Mouse (Mus musculus): ENCODE results near the gene Rbak. TPM values are rescaled to one million over a fixed set of nuclear protein-coding genes. Genes with fewer than 3 reads are reported as not detected.
A peak's percentile ranks its signal among the peaks of the same experiment; 100 is the strongest.
"Not testable (repeated sequence)": the region's sequence is repeated elsewhere in the genome, so short reads cannot be mapped to it uniquely, and the experiment has no call there.

Gene Rbak
- polyA plus RNA-seq, 1 experiment from 2014 or later = 1.5 TPM

DNA sequence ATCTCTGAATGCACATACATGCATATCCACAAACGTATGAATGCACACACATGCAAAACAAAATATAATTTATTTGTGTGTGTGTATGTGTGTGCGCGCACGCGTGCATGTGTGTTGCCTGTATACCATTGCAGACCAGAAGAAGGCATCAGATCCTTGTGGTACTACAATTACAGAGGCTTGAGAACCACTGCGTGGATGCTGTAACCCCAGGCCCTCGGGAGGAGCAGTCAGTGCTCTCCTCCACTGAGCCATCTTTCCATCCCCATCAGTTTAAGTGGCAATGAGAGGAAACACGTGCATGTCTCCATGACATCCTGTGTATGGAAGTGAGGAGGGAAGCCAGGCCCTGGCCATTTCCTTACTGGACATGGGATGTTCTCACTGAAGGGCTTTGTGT, 12.2 kb upstream of the Rbak start:
- no peak overlapping the region for H3K4me2 ChIP-seq (ENCODE audit: low read depth, low read length)
- WGBS (ENCODE audit: insufficient replicate concordance) = 68% methylated on average over 8 of the region's 8 CpGs
- ATAC-seq (ENCODE audit: low read depth) = no peak
- no peaks in the 10 kb centered on the region for H3K4me1 ChIP-seq (ENCODE audit: control insufficient read depth, low read depth, low read length)
- H3K36me3 ChIP-seq (ENCODE audit: control insufficient read depth, insufficient read depth) = no peaks in the 10 kb centered on the region
- no peaks in the 10 kb centered on the region for H3K27me3 ChIP-seq (ENCODE audit: control insufficient read depth, insufficient read depth, low read depth, low read length)
- H3K9me3 ChIP-seq (replicated peaks; ENCODE audit: control insufficient read depth, low read length) = no peaks in the 10 kb centered on the region
- H3K9ac ChIP-seq (ENCODE audit: low read depth, low read length) = no peak overlapping the region
- H3K4me3 ChIP-seq (ENCODE audit: low read depth, low read length) = no peak overlapping the region
- H3K27ac ChIP-seq (ENCODE audit: low read length) = no peak overlapping the region

GRCm38 (mm10) chr5:143188014-143188413, 7.4 kb upstream of the Rbak start:
- H3K27ac ChIP-seq (ENCODE audit: low read length); H3K9me3 ChIP-seq (replicated peaks; ENCODE audit: control insufficient read depth, low read length); H3K9ac ChIP-seq (ENCODE audit: low read depth, low read length); H3K27me3 ChIP-seq (ENCODE audit: control insufficient read depth, insufficient read depth, low read depth, low read length); ATAC-seq (ENCODE audit: low read depth); H3K36me3 ChIP-seq (ENCODE audit: control insufficient read depth, insufficient read depth); H3K4me2 ChIP-seq (ENCODE audit: low read depth, low read length); H3K4me1 ChIP-seq (ENCODE audit: control insufficient read depth, low read depth, low read length); H3K4me3 ChIP-seq (ENCODE audit: low read depth, low read length): not testable (repeated sequence)
- no CpG with 5 or more reads among the region's 1 CpGs for WGBS (ENCODE audit: insufficient replicate concordance)

DNA sequence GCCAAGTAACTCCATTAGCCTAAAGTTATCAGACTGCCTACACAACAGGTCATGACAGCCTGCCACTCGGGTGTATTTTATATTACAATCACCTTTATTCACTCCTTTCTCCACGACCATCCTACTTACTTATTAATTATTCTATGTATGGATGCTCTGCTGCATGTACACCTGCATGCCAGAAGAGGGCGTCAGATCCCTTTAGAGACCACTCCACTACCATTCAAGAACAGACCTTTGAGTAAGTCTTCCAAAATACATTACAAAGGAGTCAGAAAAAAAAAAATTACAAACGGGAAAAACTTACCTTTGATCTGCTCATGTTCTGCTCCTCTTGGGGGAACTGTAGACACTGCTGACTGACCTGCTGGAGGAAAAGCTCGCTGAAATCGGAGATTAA, 1.4 kb downstream of the Rbak start:
- Histone ChIP-seq H3K9me3 (replicated peaks; ENCODE audit: control insufficient read depth, low read length) (no peaks in the 10 kb centered on the region), H3K27ac (ENCODE audit: low read length) (no peak overlapping the region), H3K36me3 (ENCODE audit: control insufficient read depth, insufficient read depth) (peaks cover 33% of the 10 kb centered on the region), H3K4me2 (ENCODE audit: low read depth, low read length) (no peak overlapping the region), H3K4me1 (ENCODE audit: control insufficient read depth, low read depth, low read length) (peaks cover 6% of the 10 kb centered on the region), H3K27me3 (ENCODE audit: control insufficient read depth, insufficient read depth, low read depth, low read length) (no peaks in the 10 kb centered on the region), H3K4me3 (ENCODE audit: low read depth, low read length) (no peak overlapping the region), H3K9ac (ENCODE audit: low read depth, low read length) (no peak overlapping the region)
- WGBS (ENCODE audit: insufficient replicate concordance) = 31% methylated on average over 6 of the region's 6 CpGs
- ATAC-seq (ENCODE audit: low read depth) = no peak

DNA sequence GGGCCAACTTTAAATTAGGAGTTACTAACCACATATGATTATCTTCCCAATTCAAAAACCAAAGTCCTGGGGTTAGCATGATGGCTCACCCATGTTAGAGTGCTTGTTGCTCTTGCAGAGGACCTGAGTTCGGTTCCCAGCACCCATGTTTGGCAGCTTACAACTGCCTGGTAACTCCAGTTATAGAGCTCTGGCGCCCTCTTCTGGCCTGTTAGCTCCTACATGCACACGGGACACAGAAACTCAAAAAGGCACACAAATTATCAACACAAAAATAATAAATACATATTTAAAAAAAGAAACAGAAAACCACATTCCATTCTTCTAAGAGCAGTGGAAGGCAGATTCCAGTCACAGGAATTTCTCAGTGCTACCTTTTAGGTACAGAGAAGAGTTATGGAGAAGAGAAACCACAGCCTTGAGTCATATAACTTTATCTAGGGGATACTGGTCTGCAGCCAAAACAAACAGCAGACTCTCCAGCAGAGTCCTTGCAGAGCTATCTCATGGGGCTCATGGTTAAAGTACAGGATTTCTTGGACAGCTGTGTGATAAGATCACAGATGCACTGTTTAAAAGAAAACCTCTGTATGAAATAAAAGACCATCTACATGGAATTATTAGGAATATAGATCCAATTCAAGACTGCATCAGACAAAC, 2.9 kb downstream of the Rbak start:
- WGBS (ENCODE audit: insufficient replicate concordance) = 71% methylated on average over 3 of the region's 3 CpGs
- peaks cover 6% of the 10 kb centered on the region for H3K4me1 ChIP-seq (ENCODE audit: control insufficient read depth, low read depth, low read length)

DNA sequence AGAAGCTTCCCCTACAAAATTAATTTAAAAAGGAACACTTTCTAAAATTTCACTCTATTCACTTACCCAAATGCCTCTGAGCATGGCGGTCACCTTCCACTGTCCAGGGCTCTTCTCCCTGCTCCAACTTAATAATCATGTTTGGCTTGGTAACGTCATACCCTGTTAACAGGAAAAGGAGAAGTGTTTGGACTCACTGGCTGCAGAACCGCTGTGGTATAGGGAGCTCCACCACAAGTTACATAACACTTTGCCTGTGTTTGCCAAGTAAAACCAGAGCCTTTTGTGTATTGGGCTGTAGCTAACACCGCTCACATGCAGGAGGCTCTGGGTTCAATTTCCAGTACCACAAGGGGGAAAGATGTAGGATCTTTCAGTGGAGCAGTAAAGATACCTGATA, 4.6 kb downstream of the Rbak start:
- peaks cover 56% of the 10 kb centered on the region for H3K36me3 ChIP-seq (ENCODE audit: control insufficient read depth, insufficient read depth)
- no peak overlapping the region for H3K9ac ChIP-seq (ENCODE audit: low read depth, low read length)
- H3K27me3 ChIP-seq (ENCODE audit: control insufficient read depth, insufficient read depth, low read depth, low read length) = no peaks in the 10 kb centered on the region
- H3K4me2 ChIP-seq (ENCODE audit: low read depth, low read length) = no peak overlapping the region
- WGBS (ENCODE audit: insufficient replicate concordance) = 67% methylated on average over 4 of the region's 4 CpGs
- no peak for ATAC-seq (ENCODE audit: low read depth)
- H3K4me1 ChIP-seq (ENCODE audit: control insufficient read depth, low read depth, low read length) = peaks cover 6% of the 10 kb centered on the region
- H3K27ac ChIP-seq (ENCODE audit: low read length) = no peak overlapping the region
- no peaks in the 10 kb centered on the region; the same call in none of the 2 replicates for H3K9me3 ChIP-seq (replicated peaks; ENCODE audit: control insufficient read depth, low read length)
- H3K4me3 ChIP-seq (ENCODE audit: low read depth, low read length) = no peak overlapping the region

More for the DNA sequence above, 2.9 kb downstream of the Rbak start:
- Histone ChIP-seq H3K27ac (ENCODE audit: low read length) (no peak overlapping the region), H3K36me3 (ENCODE audit: control insufficient read depth, insufficient read depth) (peaks cover 47% of the 10 kb centered on the region), H3K9ac (ENCODE audit: low read depth, low read length) (no peak overlapping the region), H3K4me3 (ENCODE audit: low read depth, low read length) (no peak overlapping the region), H3K9me3 (replicated peaks; ENCODE audit: control insufficient read depth, low read length) (no peaks in the 10 kb centered on the region; the same call in 1 of the 2 replicates), H3K27me3 (ENCODE audit: control insufficient read depth, insufficient read depth, low read depth, low read length) (no peaks in the 10 kb centered on the region), H3K4me2 (ENCODE audit: low read depth, low read length) (no peak overlapping the region)
- no peak for ATAC-seq (ENCODE audit: low read depth)

DNA sequence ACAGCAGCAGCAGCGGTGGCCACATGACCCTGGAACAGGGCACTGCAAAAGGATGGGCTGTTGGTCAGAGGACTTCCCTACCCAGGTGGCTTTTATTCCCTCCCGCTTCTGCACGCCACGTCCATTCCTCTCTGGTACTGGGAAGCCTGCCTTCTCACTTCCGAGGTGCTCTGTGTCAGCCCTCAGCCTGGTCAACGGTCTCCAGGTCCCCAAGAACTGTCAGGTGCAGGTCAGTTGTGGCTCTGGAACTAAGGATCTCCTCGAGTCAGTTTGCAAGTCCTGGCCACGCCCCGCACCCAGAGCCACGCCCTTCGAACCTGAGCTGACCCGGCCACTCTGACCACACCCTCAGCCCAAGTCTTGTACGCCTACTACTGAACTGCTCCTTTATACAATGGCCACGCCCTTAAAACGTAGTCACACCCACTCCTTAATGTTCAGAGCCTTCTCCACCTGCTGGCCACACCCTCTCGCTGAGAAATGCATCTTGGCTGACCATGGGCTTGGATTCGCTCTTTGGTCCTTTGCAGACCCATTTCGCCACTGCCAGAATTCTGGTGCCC, 15.0 kb downstream of the Rbak start:
- ATAC-seq (ENCODE audit: low read depth) = 0 out of 2 replicates have a peak, but pooled peaks have one; percentile 9
- H3K36me3 ChIP-seq (ENCODE audit: control insufficient read depth, insufficient read depth) = no peaks in the 10 kb centered on the region
- H3K9me3 ChIP-seq (replicated peaks; ENCODE audit: control insufficient read depth, low read length) = no peaks in the 10 kb centered on the region
- H3K4me2 ChIP-seq (ENCODE audit: low read depth, low read length) = no peak overlapping the region; the same call in 1 of the 2 replicates
- H3K27me3 ChIP-seq (ENCODE audit: control insufficient read depth, insufficient read depth, low read depth, low read length) = no peaks in the 10 kb centered on the region
- H3K4me1 ChIP-seq (ENCODE audit: control insufficient read depth, low read depth, low read length) = peaks cover 4% of the 10 kb centered on the region; the same call in 1 of the 2 replicates
- H3K9ac ChIP-seq (ENCODE audit: low read depth, low read length) = no peak overlapping the region
- 13% methylated on average over 18 of the region's 18 CpGs for WGBS (ENCODE audit: insufficient replicate concordance)
- H3K4me3 ChIP-seq (ENCODE audit: low read depth, low read length) = no peak overlapping the region
- H3K27ac ChIP-seq (ENCODE audit: low read length) = no peak overlapping the region

GRCm38 (mm10) chr5:143155534-143155933, 25.0 kb downstream of the Rbak start:
- H3K4me2 ChIP-seq (ENCODE audit: low read depth, low read length) = no peak overlapping the region
- H3K9me3 ChIP-seq (replicated peaks; ENCODE audit: control insufficient read depth, low read length) = no peaks in the 10 kb centered on the region
- no peak for ATAC-seq (ENCODE audit: low read depth)
- 65% methylated on average over 3 of the region's 3 CpGs for WGBS (ENCODE audit: insufficient replicate concordance)
- no peaks in the 10 kb centered on the region for H3K36me3 ChIP-seq (ENCODE audit: control insufficient read depth, insufficient read depth)
- H3K27ac ChIP-seq (ENCODE audit: low read length) = no peak overlapping the region
- no peaks in the 10 kb centered on the region for H3K4me1 ChIP-seq (ENCODE audit: control insufficient read depth, low read depth, low read length)
- no peak overlapping the region for H3K9ac ChIP-seq (ENCODE audit: low read depth, low read length)
- H3K4me3 ChIP-seq (ENCODE audit: low read depth, low read length) = no peak overlapping the region
- peaks cover 20% of the 10 kb centered on the region for H3K27me3 ChIP-seq (ENCODE audit: control insufficient read depth, insufficient read depth, low read depth, low read length)

DNA sequence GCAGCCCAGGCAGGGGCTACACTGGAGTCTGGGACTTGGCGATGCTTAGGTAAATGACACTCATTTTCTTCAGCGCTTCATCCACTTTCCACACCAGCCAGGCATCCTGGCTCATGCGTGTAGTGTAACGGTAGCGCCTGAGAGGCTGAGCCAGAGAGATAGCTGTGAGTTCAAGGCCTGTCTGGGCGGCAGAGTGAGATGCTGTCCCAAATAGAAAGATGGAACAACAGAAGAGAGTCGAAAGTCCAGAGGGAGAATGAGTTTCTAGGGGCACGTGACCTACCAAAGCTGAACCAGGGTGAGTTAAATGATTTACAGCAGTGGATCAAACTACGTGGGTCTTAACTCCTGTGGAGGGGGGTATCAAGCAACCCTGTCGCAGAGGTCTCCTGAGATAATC, 26.8 kb downstream of the Rbak start:
- H3K9ac ChIP-seq (ENCODE audit: low read depth, low read length) = no peak overlapping the region
- no peaks in the 10 kb centered on the region for H3K36me3 ChIP-seq (ENCODE audit: control insufficient read depth, insufficient read depth)
- peaks cover 20% of the 10 kb centered on the region for H3K27me3 ChIP-seq (ENCODE audit: control insufficient read depth, insufficient read depth, low read depth, low read length)
- no peak overlapping the region for H3K4me3 ChIP-seq (ENCODE audit: low read depth, low read length)
- no peaks in the 10 kb centered on the region for H3K4me1 ChIP-seq (ENCODE audit: control insufficient read depth, low read depth, low read length)
- no peak for ATAC-seq (ENCODE audit: low read depth)
- H3K9me3 ChIP-seq (replicated peaks; ENCODE audit: control insufficient read depth, low read length) = 0 out of 2 replicates have a peak, but pooled peaks cover 2% of the 10 kb centered on the region
- 63% methylated on average over 10 of the region's 10 CpGs for WGBS (ENCODE audit: insufficient replicate concordance)
- H3K4me2 ChIP-seq (ENCODE audit: low read depth, low read length) = no peak overlapping the region
- H3K27ac ChIP-seq (ENCODE audit: low read length) = no peak overlapping the region

GRCm38 (mm10) chr5:143150044-143150443, 30.5 kb downstream of the Rbak start:
- WGBS (ENCODE audit: insufficient replicate concordance) = 70% methylated on average over 2 of the region's 2 CpGs
- Histone ChIP-seq H3K4me2 (ENCODE audit: low read depth, low read length) (no peak overlapping the region), H3K27ac (ENCODE audit: low read length) (no peak overlapping the region), H3K9ac (ENCODE audit: low read depth, low read length) (no peak overlapping the region), H3K4me3 (ENCODE audit: low read depth, low read length) (no peak overlapping the region), H3K9me3 (replicated peaks; ENCODE audit: control insufficient read depth, low read length) (0 out of 2 replicates have a peak, but pooled peaks cover 2% of the 10 kb centered on the region), H3K36me3 (ENCODE audit: control insufficient read depth, insufficient read depth) (no peaks in the 10 kb centered on the region), H3K4me1 (ENCODE audit: control insufficient read depth, low read depth, low read length) (no peaks in the 10 kb centered on the region), H3K27me3 (ENCODE audit: control insufficient read depth, insufficient read depth, low read depth, low read length) (no peaks in the 10 kb centered on the region)
- no peak for ATAC-seq (ENCODE audit: low read depth)
